Mouse (Mus musculus): ENCODE measurements at regions not wholly inside any gene's neighbourhood (a gene's known extent, or its start where the extent isn't known, plus 50 kb on each side); places are given as distances from the start of the nearest gene placed in this dataset.

DNA sequence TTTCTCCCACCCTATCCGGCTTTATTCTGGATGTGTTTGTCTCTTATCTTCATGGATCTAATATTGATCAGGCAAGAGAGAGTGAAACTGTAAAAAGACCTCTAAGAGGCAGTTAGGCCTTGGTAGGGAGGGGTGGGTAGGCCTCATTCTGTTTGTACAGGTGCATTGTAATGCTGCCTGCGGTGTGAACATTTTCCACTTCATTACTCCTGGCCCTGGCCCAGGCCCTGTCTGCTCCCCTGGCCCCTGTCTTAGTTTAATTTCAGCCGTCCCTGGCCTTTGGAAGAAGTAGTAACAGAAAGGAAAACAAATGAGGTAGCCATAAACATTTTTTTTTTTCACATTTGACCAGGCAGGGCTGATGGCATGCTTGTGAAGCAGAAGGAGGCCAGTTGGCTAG, 81.8 kb upstream of the Jun start:
- Histone ChIP-seq H3K27me3 (ENCODE audit: insufficient read depth, low read length) (no peaks in the 10 kb centered on the region), H3K4me2 (replicated peaks; ENCODE audit: low read depth, low read length) (no peak overlapping the region), H3K9ac (replicated peaks; ENCODE audit: low read length) (no peak overlapping the region), H3K27ac (ENCODE audit: low read length) (peak overlapping the region; percentile 43; the same call in 1 of the 2 replicates), H3K4me3 (ENCODE audit: low read length) (no peak overlapping the region), H3K4me1 (ENCODE audit: insufficient read depth, low read length) (peaks cover 26% of the 10 kb centered on the region), H3K36me3 (ENCODE audit: insufficient read depth, low read length) (no peaks in the 10 kb centered on the region), H3K9me3 (ENCODE audit: low read length) (no peaks in the 10 kb centered on the region)
- ATAC-seq (ENCODE audit: low FRiP score, low TSS enrichment) = peak; percentile 80; the same call in 1 of the 2 replicates
- WGBS = 11% methylated on average over 3 of the region's 3 CpGs

DNA sequence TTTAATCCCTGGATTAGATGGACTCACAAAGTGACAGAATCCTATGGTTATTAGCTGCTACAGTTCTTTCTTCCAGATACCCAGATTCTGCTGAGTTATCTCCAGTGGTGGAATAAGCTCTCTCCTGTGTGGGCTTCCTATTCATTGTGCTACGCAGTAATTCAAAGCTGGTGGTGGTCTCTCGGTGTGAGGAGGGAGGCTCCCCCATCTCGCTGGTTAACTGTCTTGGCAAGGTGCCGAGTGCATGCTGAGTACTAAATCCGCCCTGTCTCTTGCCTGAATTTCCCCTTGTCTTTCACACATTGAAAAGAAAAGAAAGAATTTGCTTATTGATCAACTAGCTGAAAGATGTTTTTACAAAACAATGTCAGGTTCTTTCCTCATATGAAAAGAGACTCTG, 82.6 kb upstream of the Jun start:
- H3K27me3 ChIP-seq (ENCODE audit: insufficient read depth, low read length) = no peaks in the 10 kb centered on the region
- no peaks in the 10 kb centered on the region for H3K9me3 ChIP-seq (ENCODE audit: low read length)
- H3K36me3 ChIP-seq (ENCODE audit: insufficient read depth, low read length) = no peaks in the 10 kb centered on the region
- ATAC-seq (ENCODE audit: low FRiP score, low TSS enrichment) = no peak
- peaks cover 26% of the 10 kb centered on the region for H3K4me1 ChIP-seq (ENCODE audit: insufficient read depth, low read length)
- no peak overlapping the region for H3K4me3 ChIP-seq (ENCODE audit: low read length)
- H3K27ac ChIP-seq (ENCODE audit: low read length) = no peak overlapping the region
- WGBS = 29% methylated on average over 5 of the region's 5 CpGs
- no peak overlapping the region for H3K9ac ChIP-seq (replicated peaks; ENCODE audit: low read length)
- no peak overlapping the region for H3K4me2 ChIP-seq (replicated peaks; ENCODE audit: low read depth, low read length)

DNA sequence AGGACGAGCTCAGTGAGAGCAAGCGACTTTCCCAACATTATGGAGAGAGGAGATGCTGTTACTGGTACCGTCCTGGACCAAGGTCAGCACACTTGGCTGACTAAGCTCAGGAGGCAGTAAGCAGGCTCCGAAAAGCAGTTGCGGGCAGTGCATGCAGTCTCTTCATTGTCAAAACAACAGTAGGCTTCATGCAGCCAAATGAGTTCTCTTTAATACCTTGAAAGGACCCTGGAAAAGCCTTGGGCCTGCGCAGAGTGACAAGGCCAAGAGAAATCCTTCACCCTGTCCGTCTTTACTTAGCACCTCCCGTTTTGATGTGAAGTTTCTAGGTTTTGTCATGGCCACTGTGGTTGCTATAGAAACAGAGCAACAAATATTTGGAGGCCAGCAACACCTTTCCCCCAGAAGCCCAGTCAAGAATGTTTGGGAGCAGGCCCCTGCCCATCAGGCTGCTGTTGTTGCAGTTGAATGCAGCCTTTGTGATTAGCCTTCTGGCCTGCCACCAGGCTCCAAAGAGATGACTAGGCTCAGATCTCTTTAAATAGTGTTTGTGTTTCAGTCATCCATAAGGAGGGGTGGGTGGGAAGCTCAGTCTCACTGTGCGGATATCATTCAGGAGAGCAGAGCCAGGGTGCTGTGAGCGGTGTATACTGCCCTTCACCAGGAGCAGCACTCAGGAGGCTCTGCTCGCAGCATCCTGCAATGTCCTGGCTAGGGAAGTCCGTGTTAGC, 85.6 kb upstream of the Jun start:
- WGBS = 50% methylated on average over 12 of the region's 12 CpGs
- no peak; the same call in 1 of the 2 replicates for ATAC-seq (ENCODE audit: low FRiP score, low TSS enrichment)
- H3K27ac ChIP-seq (ENCODE audit: low read length) = no peak overlapping the region; the same call in 1 of the 2 replicates

DNA sequence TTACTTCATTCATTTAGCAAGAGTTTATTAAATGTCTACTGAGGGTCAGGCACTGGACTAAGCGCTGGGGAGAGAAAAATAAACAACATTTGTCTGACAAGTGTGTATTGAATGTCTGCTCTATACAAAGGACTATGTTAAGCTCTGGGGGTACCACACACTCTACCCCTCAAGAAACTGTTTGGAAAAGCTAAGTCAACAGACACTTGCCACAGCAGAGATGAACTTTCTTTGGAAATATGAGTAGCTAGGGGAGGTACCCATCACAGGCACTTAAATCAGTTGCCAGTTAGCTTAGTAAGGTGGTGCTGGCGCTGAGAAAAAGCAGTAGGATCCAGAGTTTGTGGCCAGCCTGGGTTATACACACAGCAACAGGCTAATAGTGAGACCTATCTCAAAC, 86.7 kb upstream of the Jun start:
- Histone ChIP-seq H3K4me3 (ENCODE audit: low read length) (no peak overlapping the region), H3K27ac (ENCODE audit: low read length) (no peak overlapping the region), H3K4me2 (replicated peaks; ENCODE audit: low read depth, low read length) (no peak overlapping the region), H3K27me3 (ENCODE audit: insufficient read depth, low read length) (no peaks in the 10 kb centered on the region), H3K9ac (replicated peaks; ENCODE audit: low read length) (no peak overlapping the region), H3K36me3 (ENCODE audit: insufficient read depth, low read length) (no peaks in the 10 kb centered on the region), H3K9me3 (ENCODE audit: low read length) (no peaks in the 10 kb centered on the region), H3K4me1 (ENCODE audit: insufficient read depth, low read length) (peaks cover 20% of the 10 kb centered on the region)
- ATAC-seq (ENCODE audit: low FRiP score, low TSS enrichment) = peak; percentile 49
- WGBS = 40% methylated on average over 2 of the region's 2 CpGs

More for the DNA sequence above, 85.6 kb upstream of the Jun start:
- Histone ChIP-seq H3K4me1 (ENCODE audit: insufficient read depth, low read length) (peaks cover 26% of the 10 kb centered on the region), H3K9ac (replicated peaks; ENCODE audit: low read length) (no peak overlapping the region), H3K4me2 (replicated peaks; ENCODE audit: low read depth, low read length) (no peak overlapping the region), H3K4me3 (ENCODE audit: low read length) (no peak overlapping the region), H3K9me3 (ENCODE audit: low read length) (no peaks in the 10 kb centered on the region), H3K27me3 (ENCODE audit: insufficient read depth, low read length) (no peaks in the 10 kb centered on the region), H3K36me3 (ENCODE audit: insufficient read depth, low read length) (no peaks in the 10 kb centered on the region)

DNA sequence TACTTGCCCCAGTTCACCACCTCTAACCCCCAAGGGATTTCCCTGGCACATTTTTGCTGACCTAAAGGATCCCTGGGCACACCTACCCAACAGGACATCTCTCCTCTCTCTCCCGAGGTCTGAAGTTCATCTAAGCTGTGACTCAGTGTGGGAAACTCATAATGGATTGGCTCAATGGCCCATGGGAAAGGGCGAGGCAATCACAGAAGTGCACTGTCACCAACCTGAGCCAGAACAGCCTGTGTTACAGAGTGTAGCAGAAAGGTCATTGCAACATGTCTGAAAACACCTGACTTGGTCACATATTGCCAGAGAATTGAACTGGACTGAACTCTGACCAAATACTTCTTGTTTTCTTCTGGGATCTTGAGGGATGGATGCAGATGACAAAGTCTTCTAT, 89.2 kb upstream of the Jun start:
- no peaks in the 10 kb centered on the region for H3K27me3 ChIP-seq (ENCODE audit: insufficient read depth, low read length)
- H3K4me2 ChIP-seq (replicated peaks; ENCODE audit: low read depth, low read length) = no peak overlapping the region
- H3K9me3 ChIP-seq (ENCODE audit: low read length) = no peaks in the 10 kb centered on the region
- no peak overlapping the region for H3K4me3 ChIP-seq (ENCODE audit: low read length)
- H3K27ac ChIP-seq (ENCODE audit: low read length) = no peak overlapping the region
- H3K9ac ChIP-seq (replicated peaks; ENCODE audit: low read length) = no peak overlapping the region
- no peak for ATAC-seq (ENCODE audit: low FRiP score, low TSS enrichment)
- WGBS = 70% methylated on average over 2 of the region's 2 CpGs
- peaks cover 7% of the 10 kb centered on the region; the same call in 1 of the 2 replicates for H3K4me1 ChIP-seq (ENCODE audit: insufficient read depth, low read length)
- no peaks in the 10 kb centered on the region for H3K36me3 ChIP-seq (ENCODE audit: insufficient read depth, low read length)

DNA sequence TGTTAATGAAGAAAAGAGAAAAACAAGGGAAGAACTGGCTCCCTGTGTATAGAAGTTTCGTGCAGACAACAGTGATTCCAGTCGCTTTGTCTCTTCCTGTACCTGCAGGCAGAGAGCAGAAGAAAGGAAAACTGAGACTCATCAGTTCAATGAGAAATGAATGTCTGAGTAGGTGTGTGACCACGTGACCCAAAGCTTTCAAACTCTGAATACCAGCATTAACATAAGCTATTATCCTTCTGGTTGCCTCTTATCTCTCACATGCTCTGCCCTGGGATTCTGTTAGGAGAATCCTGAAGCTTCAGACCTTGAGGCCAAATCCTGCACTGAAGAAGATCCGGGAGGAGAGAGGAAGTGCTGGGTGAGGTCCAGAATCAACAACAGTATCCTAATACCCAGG, 91.1 kb upstream of the Jun start:
- Histone ChIP-seq H3K4me1 (ENCODE audit: insufficient read depth, low read length) (no peaks in the 10 kb centered on the region; the same call in 1 of the 2 replicates), H3K4me3 (ENCODE audit: low read length) (no peak overlapping the region), H3K9me3 (ENCODE audit: low read length) (no peaks in the 10 kb centered on the region), H3K27me3 (ENCODE audit: insufficient read depth, low read length) (no peaks in the 10 kb centered on the region), H3K36me3 (ENCODE audit: insufficient read depth, low read length) (no peaks in the 10 kb centered on the region), H3K9ac (replicated peaks; ENCODE audit: low read length) (no peak overlapping the region), H3K27ac (ENCODE audit: low read length) (no peak overlapping the region), H3K4me2 (replicated peaks; ENCODE audit: low read depth, low read length) (no peak overlapping the region)
- ATAC-seq (ENCODE audit: low FRiP score, low TSS enrichment) = no peak
- 78% methylated on average over 4 of the region's 4 CpGs for WGBS

DNA sequence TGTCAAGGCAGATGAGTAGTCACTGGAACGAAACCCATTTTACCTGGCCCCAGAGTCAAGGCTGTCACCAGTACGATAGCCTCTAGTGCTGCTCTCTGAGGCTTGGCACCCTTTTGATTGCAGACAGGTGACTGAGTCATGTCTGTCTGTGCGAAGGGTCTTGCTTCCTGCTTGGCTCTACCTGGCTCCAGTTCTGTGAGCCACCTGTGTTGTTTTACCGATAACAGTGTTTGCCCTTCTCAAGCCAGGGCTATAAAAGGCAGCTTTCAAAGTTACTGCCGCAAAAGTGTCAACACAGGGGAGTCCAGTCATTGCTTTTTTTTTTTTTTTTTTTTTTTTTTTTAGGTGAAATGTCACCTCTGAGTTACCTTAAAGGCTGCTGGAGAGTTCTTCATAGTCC, 91.6 kb upstream of the Jun start:
- no peak overlapping the region for H3K4me3 ChIP-seq (ENCODE audit: low read length)
- no peaks in the 10 kb centered on the region for H3K4me1 ChIP-seq (ENCODE audit: insufficient read depth, low read length)
- WGBS = 70% methylated on average over 5 of the region's 5 CpGs
- H3K27ac ChIP-seq (ENCODE audit: low read length) = no peak overlapping the region
- no peaks in the 10 kb centered on the region for H3K9me3 ChIP-seq (ENCODE audit: low read length)
- H3K27me3 ChIP-seq (ENCODE audit: insufficient read depth, low read length) = no peaks in the 10 kb centered on the region
- ATAC-seq (ENCODE audit: low FRiP score, low TSS enrichment) = no peak
- no peak overlapping the region for H3K9ac ChIP-seq (replicated peaks; ENCODE audit: low read length)
- H3K36me3 ChIP-seq (ENCODE audit: insufficient read depth, low read length) = no peaks in the 10 kb centered on the region
- H3K4me2 ChIP-seq (replicated peaks; ENCODE audit: low read depth, low read length) = no peak overlapping the region

DNA sequence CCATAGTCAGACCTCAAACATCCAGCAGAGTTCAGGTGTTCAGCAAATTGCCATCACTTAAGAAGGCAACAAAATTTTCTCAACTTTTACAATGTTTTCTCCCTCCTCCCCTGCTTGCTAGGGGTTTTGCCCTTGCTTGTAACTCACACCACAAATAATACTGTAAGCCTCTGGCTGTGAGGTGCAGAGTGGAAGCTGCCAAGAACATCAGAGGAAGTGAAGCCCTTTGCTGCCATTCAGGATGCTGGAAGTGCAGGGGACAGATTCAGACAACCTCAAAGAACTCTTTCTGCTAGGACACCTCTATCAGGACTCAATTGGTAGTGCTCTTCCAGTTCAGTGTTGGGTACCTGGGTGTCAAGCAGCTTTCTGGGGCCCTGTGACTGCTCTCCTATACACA, 92.4 kb upstream of the Jun start:
- no peaks in the 10 kb centered on the region for H3K9me3 ChIP-seq (ENCODE audit: low read length)
- H3K27ac ChIP-seq (ENCODE audit: low read length) = no peak overlapping the region
- ATAC-seq (ENCODE audit: low FRiP score, low TSS enrichment) = no peak
- H3K9ac ChIP-seq (replicated peaks; ENCODE audit: low read length) = no peak overlapping the region
- H3K4me1 ChIP-seq (ENCODE audit: insufficient read depth, low read length) = no peaks in the 10 kb centered on the region
- no peak overlapping the region for H3K4me2 ChIP-seq (replicated peaks; ENCODE audit: low read depth, low read length)
- no peaks in the 10 kb centered on the region for H3K27me3 ChIP-seq (ENCODE audit: insufficient read depth, low read length)
- no peaks in the 10 kb centered on the region for H3K36me3 ChIP-seq (ENCODE audit: insufficient read depth, low read length)
- H3K4me3 ChIP-seq (ENCODE audit: low read length) = no peak overlapping the region

DNA sequence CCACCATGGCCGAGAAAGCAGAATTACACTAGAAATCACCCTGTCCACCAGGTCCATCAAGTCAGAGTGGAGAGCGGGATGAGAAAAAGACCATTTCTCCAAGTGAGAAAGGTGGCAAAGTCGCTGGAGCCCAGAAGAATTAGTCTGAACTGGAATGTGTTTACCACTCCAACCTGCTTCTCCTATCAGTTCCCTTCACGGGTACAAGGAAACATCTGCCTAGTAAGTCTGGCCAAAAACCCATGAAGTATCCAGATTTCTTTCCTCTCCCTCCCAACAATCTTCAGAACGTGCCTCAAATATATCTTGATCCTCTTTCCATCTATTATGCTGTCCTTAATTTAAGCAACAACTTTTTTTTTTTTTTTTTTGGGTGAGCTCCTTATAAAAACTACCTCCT, 94.2 kb upstream of the Jun start:
- H3K27ac ChIP-seq (ENCODE audit: low read length) = no peak overlapping the region
- WGBS = 85% methylated on average over 5 of the region's 5 CpGs
- H3K4me2 ChIP-seq (replicated peaks; ENCODE audit: low read depth, low read length) = no peak overlapping the region
- no peaks in the 10 kb centered on the region for H3K27me3 ChIP-seq (ENCODE audit: insufficient read depth, low read length)
- ATAC-seq (ENCODE audit: low FRiP score, low TSS enrichment) = no peak
- no peaks in the 10 kb centered on the region for H3K9me3 ChIP-seq (ENCODE audit: low read length)
- H3K4me3 ChIP-seq (ENCODE audit: low read length) = no peak overlapping the region
- no peak overlapping the region for H3K9ac ChIP-seq (replicated peaks; ENCODE audit: low read length)
- no peaks in the 10 kb centered on the region for H3K4me1 ChIP-seq (ENCODE audit: insufficient read depth, low read length)
- no peaks in the 10 kb centered on the region for H3K36me3 ChIP-seq (ENCODE audit: insufficient read depth, low read length)

DNA sequence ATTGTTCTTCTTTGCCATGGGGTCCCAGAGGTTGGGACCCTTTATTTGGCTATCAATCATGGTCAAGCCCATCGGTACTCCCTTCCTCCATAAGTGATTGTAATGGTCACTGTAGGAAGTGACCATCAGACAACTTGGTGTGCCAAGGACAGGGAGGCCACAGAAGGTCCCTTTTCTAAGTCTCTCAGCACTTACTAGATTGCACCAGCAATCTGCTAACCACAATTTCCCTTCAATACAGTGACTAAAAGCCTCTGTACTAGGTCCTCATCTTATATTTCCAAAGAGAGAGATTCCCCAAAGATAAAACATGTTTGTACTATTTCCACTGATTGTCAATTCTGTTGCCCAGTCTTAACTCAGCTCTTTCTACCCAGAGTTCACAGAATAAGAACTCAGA, 96.6 kb upstream of the Jun start:
- no peak for ATAC-seq (ENCODE audit: low FRiP score, low TSS enrichment)
- Histone ChIP-seq H3K27ac (ENCODE audit: low read length) (no peak overlapping the region), H3K4me2 (replicated peaks; ENCODE audit: low read depth, low read length) (no peak overlapping the region), H3K9ac (replicated peaks; ENCODE audit: low read length) (no peak overlapping the region), H3K9me3 (ENCODE audit: low read length) (no peaks in the 10 kb centered on the region), H3K4me1 (ENCODE audit: insufficient read depth, low read length) (peaks cover 3% of the 10 kb centered on the region), H3K36me3 (ENCODE audit: insufficient read depth, low read length) (no peaks in the 10 kb centered on the region), H3K27me3 (ENCODE audit: insufficient read depth, low read length) (no peaks in the 10 kb centered on the region), H3K4me3 (ENCODE audit: low read length) (no peak overlapping the region)
- WGBS = 36% methylated on average over 1 of the region's 1 CpGs

All from kidney, embryonic 16.5 days (tissue).